Mouse (Mus musculus) small intestine, adult 2 months (tissue): ENCODE measurements at regions not wholly inside any gene's neighbourhood (a gene's known extent, or its start where the extent isn't known, plus 50 kb on each side); places are given as distances from the start of the nearest gene placed in this dataset.

Experiments used
- CTCF ChIP-seq: fragments of 200-500 bp; IDR thresholded peaks from 2 replicates; pipeline ENCODE4 v1.5.1; 2012; ENCODE audit warnings: low read depth, mild to moderate bottlenecking, control low read depth, inconsistent platforms, low read length, moderate library complexity, mixed read lengths; ENCODE audit not compliant: insufficient replicate concordance, insufficient read length; ENCODE audit errors: extremely low read depth
- POLR2A ChIP-seq: fragments of 200-500 bp; IDR thresholded peaks from 2 replicates; pipeline ENCODE4 v1.6.1; 2012; ENCODE audit warnings: low read depth, mild to moderate bottlenecking, control low read depth, inconsistent platforms, low read length, moderate library complexity

GRCm38 (mm10) chr3:9105191-9105926 lies 504.5 kb downstream of the Zfp704 start:
- TF ChIP-seq POLR2A (no peak), CTCF (no peak)
